Mouse (Mus musculus): ENCODE measurements at regions not wholly inside any gene's neighbourhood (a gene's known extent, or its start where the extent isn't known, plus 50 kb on each side); places are given as distances from the start of the nearest gene placed in this dataset.

- DNase-seq (ENCODE audit: low spot score), result no peak
Observed at GRCm38 (mm10) chr5:111506821-111507220, 89.7 kb downstream of the Mn1 start.

- DNase-seq (ENCODE audit: low spot score), result no peak
Observed at GRCm38 (mm10) chr5:111507332-111507731, 90.2 kb downstream of the Mn1 start.

GRCm38 (mm10) chr5:111509014-111509561 is 91.9 kb downstream of the Mn1 start:
- no peak for DNase-seq (ENCODE audit: low spot score)

- DNase-seq (ENCODE audit: low spot score), result no peak
Observed at GRCm38 (mm10) chr5:111509575-111510057, 92.5 kb downstream of the Mn1 start.

GRCm38 (mm10) chr5:111510183-111510878 is 93.2 kb downstream of the Mn1 start:
- DNase-seq (ENCODE audit: low spot score), result no peak

GRCm38 (mm10) chr5:111510879-111511231 is 93.7 kb downstream of the Mn1 start:
- DNase-seq (ENCODE audit: low spot score), result no peak

- DNase-seq (ENCODE audit: low spot score), result no peak
Observed at GRCm38 (mm10) chr5:111511982-111512381, 94.8 kb downstream of the Mn1 start.

- DNase-seq (ENCODE audit: low spot score), result no peak
Observed at GRCm38 (mm10) chr5:111513976-111514375, 96.8 kb downstream of the Mn1 start.

GRCm38 (mm10) chr5:111519059-111519458 is 101.9 kb downstream of the Mn1 start:
- DNase-seq (ENCODE audit: low spot score), result no peak

GRCm38 (mm10) chr5:111519500-111520041 is 102.4 kb downstream of the Mn1 start:
- no peak for DNase-seq (ENCODE audit: low spot score)

GRCm38 (mm10) chr5:111521866-111522265 is 104.7 kb downstream of the Mn1 start:
- no peak for DNase-seq (ENCODE audit: low spot score)

GRCm38 (mm10) chr5:111522586-111522985 is 105.4 kb downstream of the Mn1 start:
- DNase-seq (ENCODE audit: low spot score), result no peak

- DNase-seq (ENCODE audit: low spot score), result no peak
Observed at GRCm38 (mm10) chr5:111527741-111528140, 110.6 kb downstream of the Mn1 start.

- DNase-seq (ENCODE audit: low spot score), result no peak
Observed at GRCm38 (mm10) chr5:111529096-111529495, 111.9 kb downstream of the Mn1 start.

GRCm38 (mm10) chr5:111530628-111531524 is 113.7 kb downstream of the Mn1 start:
- DNase-seq (ENCODE audit: low spot score), result no peak

GRCm38 (mm10) chr5:111532446-111533035 is 115.4 kb downstream of the Mn1 start:
- no peak for DNase-seq (ENCODE audit: low spot score)

GRCm38 (mm10) chr5:111535978-111536377 is 118.8 kb downstream of the Mn1 start:
- no peak for DNase-seq (ENCODE audit: low spot score)

- no peak for DNase-seq (ENCODE audit: low spot score)
Observed at GRCm38 (mm10) chr5:111538560-111539450, 121.6 kb downstream of the Mn1 start.

- no peak for DNase-seq (ENCODE audit: low spot score)
Observed at GRCm38 (mm10) chr5:111540486-111540885, 123.3 kb downstream of the Mn1 start.

- no peak for DNase-seq (ENCODE audit: low spot score)
Observed at GRCm38 (mm10) chr5:111542077-111542476, 124.9 kb downstream of the Mn1 start.
